Mouse (Mus musculus): ENCODE results near the gene Trim80. TPM values are rescaled to one million over a fixed set of nuclear protein-coding genes. Genes with fewer than 3 reads are reported as not detected.
A peak's percentile ranks its signal among the peaks of the same experiment; 100 is the strongest.
"Not testable (repeated sequence)": the region's sequence is repeated elsewhere in the genome, so short reads cannot be mapped to it uniquely, and the experiment has no call there.

Gene Trim80
- total RNA-seq, 2 experiments from 2014 or later: not detected

GRCm38 (mm10) chr11:115427482-115428331 lies 12.6 kb upstream of the Trim80 start:
- ATAC-seq (replicated peaks; ENCODE audit: low FRiP score, poor library complexity, severe bottlenecking): peak; percentile 70

- ATAC-seq (replicated peaks; ENCODE audit: low FRiP score, poor library complexity, severe bottlenecking): no peak
Observed at GRCm38 (mm10) chr11:115429307-115429706, 11.0 kb upstream of the Trim80 start.

DNA sequence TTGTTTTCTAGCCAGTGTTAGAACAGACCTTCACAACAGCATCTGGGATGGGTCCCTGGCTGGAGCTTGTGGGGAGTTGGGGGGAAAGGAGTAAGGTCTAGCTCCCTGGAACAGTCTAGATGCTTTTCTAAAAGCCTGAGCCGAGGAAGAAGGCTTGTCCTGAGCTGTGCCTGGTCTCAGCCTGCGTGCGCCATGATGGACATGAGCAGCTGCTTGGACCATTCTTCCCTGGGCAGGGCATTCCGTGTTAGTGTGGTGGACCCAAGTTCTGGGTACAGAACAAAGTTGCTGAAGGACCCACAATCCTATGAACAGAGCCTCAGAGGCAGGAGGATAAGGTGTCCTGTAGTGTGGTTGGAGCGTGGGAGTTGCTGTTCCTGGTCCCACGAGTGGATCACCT lies 9.8 kb upstream of the Trim80 start:
- no peak for ATAC-seq (replicated peaks; ENCODE audit: low FRiP score, poor library complexity, severe bottlenecking)

DNA sequence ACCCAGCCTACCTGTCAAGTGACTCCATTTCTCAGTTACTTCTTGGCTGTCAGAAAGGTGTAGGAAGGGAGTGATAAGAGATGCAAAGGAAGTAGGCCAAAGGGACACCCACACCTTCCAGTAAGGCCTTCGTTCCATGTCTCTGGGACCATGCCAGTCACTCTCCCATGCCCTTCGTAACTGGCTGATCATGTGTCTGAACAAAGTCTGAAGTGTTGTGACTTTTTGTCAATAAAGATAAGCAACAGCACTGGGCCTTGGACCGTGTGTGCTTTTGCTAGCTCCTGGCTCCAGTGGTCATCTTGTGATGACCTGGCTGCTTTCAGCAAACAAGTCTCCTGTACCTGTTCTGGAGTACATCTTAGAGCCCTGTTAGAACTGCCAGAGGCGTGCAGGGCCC lies 7.5 kb upstream of the Trim80 start:
- ATAC-seq (replicated peaks; ENCODE audit: low FRiP score, poor library complexity, severe bottlenecking): no peak

- ATAC-seq (replicated peaks; ENCODE audit: low FRiP score, poor library complexity, severe bottlenecking): no peak
Observed at GRCm38 (mm10) chr11:115433342-115433741, 7.0 kb upstream of the Trim80 start.

GRCm38 (mm10) chr11:115435596-115436337 lies 4.6 kb upstream of the Trim80 start:
- no peak for ATAC-seq (replicated peaks; ENCODE audit: low FRiP score, poor library complexity, severe bottlenecking)

DNA sequence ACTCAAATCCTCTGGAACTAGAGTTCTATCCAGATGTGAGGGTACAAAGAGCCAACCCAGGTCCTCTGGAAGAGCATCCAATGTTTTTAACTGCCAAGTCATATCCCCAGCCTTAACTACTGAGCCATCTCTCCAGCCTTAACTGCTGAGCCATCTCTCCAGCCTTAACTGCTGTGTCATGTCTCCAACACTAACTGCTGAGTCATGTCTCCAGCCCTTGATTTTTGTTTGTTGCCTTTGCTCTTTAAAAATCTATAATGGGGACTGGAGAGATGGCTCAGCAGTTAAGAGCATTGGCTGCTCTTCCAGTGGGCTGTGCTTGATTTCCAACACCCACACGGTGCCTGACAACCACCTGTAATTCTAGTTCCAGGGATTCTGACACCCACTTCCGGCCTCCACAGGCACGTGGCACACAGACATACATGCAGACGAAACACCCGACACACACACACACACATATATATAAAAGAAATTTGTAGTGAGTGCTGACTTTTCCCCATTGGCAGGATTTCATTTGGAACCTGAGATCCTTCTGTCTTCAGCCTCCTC lies 2.7 kb upstream of the Trim80 start:
- ATAC-seq (replicated peaks; ENCODE audit: low FRiP score, poor library complexity, severe bottlenecking): no peak

DNA sequence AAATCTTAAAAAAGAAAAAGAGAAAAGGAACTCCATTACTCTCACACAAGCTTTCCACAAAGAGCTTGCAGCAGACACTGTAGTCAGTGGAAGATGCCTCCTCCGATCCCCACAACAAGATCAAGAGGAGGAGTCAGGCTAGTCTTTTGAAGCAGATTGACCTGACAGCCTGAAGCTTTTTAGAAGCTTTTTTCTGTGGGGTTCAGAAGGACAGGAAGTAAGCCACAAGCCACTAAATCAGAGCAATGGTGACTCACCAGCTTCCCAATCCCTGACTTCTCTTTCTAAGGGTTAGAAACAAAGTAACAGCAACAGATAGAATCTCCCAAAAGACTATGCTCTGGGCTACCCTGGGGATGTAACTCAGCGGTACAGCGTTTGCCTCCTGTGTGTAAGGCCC lies 1.0 kb upstream of the Trim80 start:
- no peak for ATAC-seq (replicated peaks; ENCODE audit: low FRiP score, poor library complexity, severe bottlenecking)

- ATAC-seq (replicated peaks; ENCODE audit: low FRiP score, poor library complexity, severe bottlenecking): no peak
Observed at GRCm38 (mm10) chr11:115441417-115441816, 1.1 kb downstream of the Trim80 start.

DNA sequence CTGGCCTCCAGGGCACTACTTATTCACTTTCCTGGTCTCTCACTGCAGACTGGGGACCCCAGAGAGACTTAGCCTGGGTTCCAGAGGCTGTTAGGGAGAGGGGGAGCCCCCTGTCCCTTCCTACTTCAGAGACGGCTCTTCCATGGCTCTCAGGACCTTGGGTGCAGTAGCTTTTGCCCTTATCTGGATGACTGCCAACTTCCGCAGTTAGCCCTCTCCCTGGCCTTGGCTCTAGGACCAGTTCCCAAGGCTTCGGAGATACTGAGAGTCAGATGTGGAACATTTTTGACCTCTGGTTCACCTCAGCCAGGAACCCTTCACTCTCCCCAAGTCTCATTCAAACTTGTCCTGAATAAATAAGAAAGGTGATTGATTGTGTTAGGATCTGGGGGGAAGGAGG lies 6.6 kb downstream of the Trim80 start:
- no peak for ATAC-seq (replicated peaks; ENCODE audit: low FRiP score, poor library complexity, severe bottlenecking)

GRCm38 (mm10) chr11:115447321-115447885 lies 7.1 kb downstream of the Trim80 start:
- ATAC-seq (replicated peaks; ENCODE audit: low FRiP score, poor library complexity, severe bottlenecking): no peak

DNA sequence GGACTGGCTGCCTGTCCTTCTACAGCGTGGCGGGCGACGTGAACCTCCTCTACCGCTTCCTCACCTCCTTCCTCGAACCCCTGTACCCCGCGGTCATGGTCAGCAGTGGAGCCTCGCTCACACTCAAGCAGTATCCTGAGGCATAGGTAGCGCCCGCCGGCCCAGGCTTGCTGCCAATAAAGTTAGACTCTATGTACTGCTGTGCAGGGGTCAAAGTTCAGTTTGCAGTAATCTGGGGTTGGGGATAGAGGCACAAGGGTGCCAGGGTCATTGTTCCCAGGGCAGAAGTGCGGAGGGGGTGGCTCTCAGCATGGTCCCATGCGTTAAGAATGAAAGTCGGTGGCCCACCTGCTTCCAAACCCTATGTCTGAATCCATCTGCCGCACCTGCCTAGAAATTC lies 7.7 kb downstream of the Trim80 start:
- ATAC-seq (replicated peaks; ENCODE audit: low FRiP score, poor library complexity, severe bottlenecking): no peak

GRCm38 (mm10) chr11:115448998-115449397 lies 8.7 kb downstream of the Trim80 start:
- ATAC-seq (replicated peaks; ENCODE audit: low FRiP score, poor library complexity, severe bottlenecking): no peak

DNA sequence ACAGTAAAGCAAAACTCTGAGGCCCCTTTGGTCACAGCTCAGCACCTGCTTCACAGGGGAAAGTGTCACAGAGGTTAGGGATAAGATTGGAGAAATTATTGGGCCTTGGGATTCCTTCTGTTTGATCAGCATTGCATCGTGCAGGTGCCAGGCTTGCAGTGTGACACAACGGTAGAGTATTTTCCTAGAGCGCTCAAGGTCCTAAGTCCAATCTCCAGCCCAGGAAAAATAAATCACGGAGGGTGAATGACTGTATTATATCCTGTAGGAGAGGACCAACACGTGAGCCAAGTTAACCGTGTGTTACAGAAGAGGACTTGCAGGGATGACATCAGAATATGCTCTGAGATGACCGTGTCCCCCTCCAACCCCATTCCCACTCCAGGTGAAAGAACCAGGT lies 9.8 kb downstream of the Trim80 start:
- ATAC-seq (replicated peaks; ENCODE audit: low FRiP score, poor library complexity, severe bottlenecking): no peak

DNA sequence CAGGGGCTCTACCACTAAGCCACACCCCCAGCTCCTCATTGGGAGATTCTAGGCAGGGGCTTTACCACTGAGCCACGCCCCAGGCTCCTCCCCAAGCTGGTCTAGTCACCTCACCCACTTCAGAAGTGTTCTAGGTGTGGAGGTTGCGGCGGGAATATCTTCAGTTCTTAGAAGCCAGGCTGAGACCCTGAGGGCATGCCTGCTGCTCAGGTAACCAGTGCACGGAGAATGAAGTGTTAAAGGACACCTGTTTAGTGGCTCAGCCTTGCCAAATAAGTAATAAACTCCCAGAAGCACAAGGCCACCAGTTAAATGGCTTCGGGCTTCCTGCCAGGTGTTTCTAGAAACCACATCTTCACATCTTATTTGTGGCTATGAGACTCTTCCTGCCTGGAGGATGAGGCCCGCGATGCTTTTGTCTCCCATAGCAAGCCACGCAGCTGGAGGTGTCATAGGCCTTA lies 11.5 kb downstream of the Trim80 start:
- no peak for ATAC-seq (replicated peaks; ENCODE audit: low FRiP score, poor library complexity, severe bottlenecking)

- no peak for ATAC-seq (replicated peaks; ENCODE audit: low FRiP score, poor library complexity, severe bottlenecking)
Observed at GRCm38 (mm10) chr11:115452281-115452860, 12.0 kb downstream of the Trim80 start.

DNA sequence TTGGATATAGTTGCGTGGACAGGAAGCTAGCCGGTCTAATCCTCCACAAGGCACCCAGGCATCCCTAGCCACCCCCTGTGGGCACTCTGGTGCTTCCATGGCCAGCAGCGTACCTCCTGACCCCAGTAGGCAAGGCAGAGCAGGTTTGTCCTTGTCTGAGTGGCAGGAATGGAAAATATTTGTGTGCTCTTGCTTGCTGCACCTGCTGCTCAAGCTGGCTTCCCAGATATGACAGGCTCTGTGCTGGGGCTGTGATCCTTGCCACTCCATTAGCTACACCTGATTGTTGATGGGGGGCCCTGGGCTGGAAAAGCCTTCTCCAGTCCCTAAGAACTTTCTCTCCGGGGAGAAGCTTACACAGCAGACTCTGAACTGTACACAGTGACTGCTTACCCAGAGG lies 13.0 kb downstream of the Trim80 start:
- no peak for ATAC-seq (replicated peaks; ENCODE audit: low FRiP score, poor library complexity, severe bottlenecking)

DNA sequence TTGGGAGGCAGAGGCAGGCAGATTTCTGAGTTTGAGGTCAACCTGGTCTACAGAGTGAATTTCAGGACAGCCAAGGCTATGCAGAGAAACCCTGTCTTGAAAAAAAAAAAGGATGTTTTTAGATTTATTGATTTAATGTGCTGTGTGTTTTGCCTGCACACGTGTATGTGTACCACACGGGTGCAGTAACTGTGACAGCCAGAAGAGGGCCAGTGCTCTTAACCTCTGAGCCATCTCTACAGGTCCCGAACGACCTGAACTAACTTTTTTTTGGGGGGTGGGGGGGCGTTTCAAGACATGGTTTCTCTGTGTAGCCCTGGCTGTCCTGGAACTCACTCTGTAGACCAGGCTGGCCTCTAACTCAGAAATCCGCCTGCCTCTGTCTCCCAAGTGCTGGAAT lies 14.5 kb downstream of the Trim80 start:
- not testable (repeated sequence) for ATAC-seq (replicated peaks; ENCODE audit: low FRiP score, poor library complexity, severe bottlenecking)

GRCm38 (mm10) chr11:115455619-115456018 lies 15.3 kb downstream of the Trim80 start:
- no peak for ATAC-seq (replicated peaks; ENCODE audit: low FRiP score, poor library complexity, severe bottlenecking)

DNA sequence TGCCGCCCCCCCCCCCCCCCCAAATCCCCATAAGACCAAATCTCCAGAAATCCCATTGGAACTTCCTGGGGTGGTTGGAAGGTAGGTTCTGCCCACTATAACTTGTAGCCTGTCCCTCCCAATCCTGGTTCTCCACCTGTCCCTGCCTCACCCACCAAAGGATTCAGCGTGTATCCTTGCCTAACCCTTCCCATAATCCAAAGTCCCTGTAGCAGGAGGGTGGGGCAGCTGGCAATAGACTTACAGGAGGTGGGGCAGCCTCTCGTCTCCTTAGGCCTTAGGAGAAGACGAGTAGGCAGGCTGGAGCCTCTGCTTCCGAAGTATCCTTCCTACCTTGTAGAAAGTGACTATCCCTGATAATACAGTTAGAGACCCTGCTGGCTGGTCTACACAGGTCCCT lies 15.8 kb downstream of the Trim80 start:
- ATAC-seq (replicated peaks; ENCODE audit: low FRiP score, poor library complexity, severe bottlenecking): no peak
